Mouse (Mus musculus): Measurements from ENCODE around the gene Kif20b. TPM values are rescaled to one million over a fixed set of nuclear protein-coding genes. Genes with fewer than 3 reads are reported as not detected.

Kif20b gene
- polyA plus RNA-seq (2012; rRNA removed): 1.7 and 2.8 TPM in 2 replicates

- no peaks in the 10 kb centered on the region; the same call in 1 of the 2 replicates for H3K36me3 ChIP-seq (ENCODE audit: control insufficient read depth, insufficient read depth, low read length)
- no peaks in the 10 kb centered on the region for H3K4me1 ChIP-seq (replicated peaks; ENCODE audit: control insufficient read depth, insufficient read depth, low read length)
- peak within 1 kb of the TSS; percentile 36 for H3K27ac ChIP-seq (ENCODE audit: control insufficient read depth, insufficient read depth, low read length)
- peak; percentile 95 for DNase-seq
- H3K27me3 ChIP-seq (ENCODE audit: control insufficient read depth, insufficient read depth, low read length): no peaks in the 10 kb centered on the region
- under 1% methylated on average over 57 of the region's 57 CpGs for WGBS
- peak within 1 kb of the TSS; percentile 96 for H3K4me3 ChIP-seq (ENCODE audit: control insufficient read depth, insufficient read depth, low read length)
- peak; percentile 51; the same call in 1 of the 2 replicates for TF ChIP-seq POLR2A (IDR thresholded peaks at IDR 0.05; ENCODE audit: control insufficient read depth, extremely low read depth, insufficient read depth, low read length, poor library complexity)
- 0 out of 2 replicates have a peak, but pooled peaks have one; percentile 12 for TF ChIP-seq CTCF (IDR thresholded peaks at IDR 0.05; ENCODE audit: borderline replicate concordance, control insufficient read depth, extremely low read depth, insufficient read depth, low read length, poor library complexity)
Observed at GRCm38 (mm10) chr19:34921652-34922602, at the start of gene Kif20b. Gene Kif20b, plus strand, starts transcription at chr19:34922361.

DNA sequence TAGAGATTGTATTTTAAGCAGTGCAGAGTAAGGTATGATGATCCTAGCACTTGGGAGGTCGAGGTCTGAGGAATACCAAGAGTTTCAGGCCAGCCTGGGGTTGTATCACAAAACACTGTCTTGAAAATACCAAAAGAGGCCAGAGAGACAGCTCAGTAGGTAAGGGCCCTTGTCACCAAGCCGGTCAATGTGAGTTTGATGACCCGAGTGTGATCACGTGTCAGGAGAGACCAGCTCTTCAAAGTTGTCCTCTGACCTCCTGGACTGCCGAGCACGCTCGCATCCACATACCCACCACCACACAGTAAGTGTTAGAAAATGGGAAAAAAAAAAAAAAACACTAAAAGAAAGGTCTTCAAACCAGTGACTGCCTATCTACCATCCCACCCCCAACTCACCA is 45.5 kb upstream of the Kif20b start:
- no peak overlapping the region for H3K27ac ChIP-seq (ENCODE audit: control insufficient read depth, insufficient read depth, low read length)
- H3K27me3 ChIP-seq (ENCODE audit: control insufficient read depth, insufficient read depth, low read length): no peaks in the 10 kb centered on the region

DNA sequence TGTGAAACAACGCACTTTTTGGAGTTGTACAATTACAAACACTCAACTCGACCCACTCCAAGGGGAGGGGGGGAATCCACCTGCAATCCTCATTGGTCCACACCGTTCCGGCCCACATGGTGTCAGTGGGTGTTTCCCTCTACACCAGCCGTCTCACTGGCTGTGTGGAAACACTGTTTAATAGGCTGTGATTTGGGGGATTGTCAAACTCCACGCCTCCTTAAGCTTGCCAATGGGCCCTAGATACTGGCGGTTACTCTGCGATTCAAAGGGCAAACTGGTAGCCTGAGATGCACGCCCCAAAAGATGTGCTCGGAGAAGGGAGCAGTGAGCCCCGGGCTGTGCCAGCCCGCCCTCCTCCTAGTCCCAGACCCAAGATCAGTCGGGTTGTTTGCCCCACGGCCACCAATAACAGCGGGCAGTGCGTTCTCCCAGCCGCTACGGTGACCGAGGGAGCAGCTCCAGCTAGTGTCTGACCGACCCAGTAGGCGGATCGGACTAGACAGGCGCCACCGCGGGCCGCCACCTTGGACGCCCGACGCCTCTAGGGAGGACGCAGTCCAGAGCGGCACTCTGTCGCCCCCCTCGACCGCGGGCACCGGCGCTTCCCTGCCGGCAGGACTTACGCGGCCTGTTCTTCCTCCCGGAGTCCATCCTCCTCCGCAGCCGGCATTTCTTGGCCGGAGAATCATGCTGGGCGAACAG is 44.1 kb upstream of the Kif20b start:
- Histone ChIP-seq H3K4me3 (ENCODE audit: control insufficient read depth, insufficient read depth, low read length) (peak overlapping the region; percentile 82), H3K27ac (ENCODE audit: control insufficient read depth, insufficient read depth, low read length) (no peak overlapping the region), H3K36me3 (ENCODE audit: control insufficient read depth, insufficient read depth, low read length) (no peaks in the 10 kb centered on the region), H3K4me1 (replicated peaks; ENCODE audit: control insufficient read depth, insufficient read depth, low read length) (peaks cover 8% of the 10 kb centered on the region), H3K27me3 (ENCODE audit: control insufficient read depth, insufficient read depth, low read length) (no peaks in the 10 kb centered on the region)
- DNase-seq: peak; percentile 70
- under 1% methylated on average over 45 of the region's 45 CpGs for WGBS
- no peak for TF ChIP-seq CTCF (IDR thresholded peaks at IDR 0.05; ENCODE audit: borderline replicate concordance, control insufficient read depth, extremely low read depth, insufficient read depth, low read length, poor library complexity)
- no peak for TF ChIP-seq POLR2A (IDR thresholded peaks at IDR 0.05; ENCODE audit: control insufficient read depth, extremely low read depth, insufficient read depth, low read length, poor library complexity)

More for the DNA sequence above, 45.5 kb upstream of the Kif20b start:
- Histone ChIP-seq H3K36me3 (ENCODE audit: control insufficient read depth, insufficient read depth, low read length) (no peaks in the 10 kb centered on the region), H3K4me3 (ENCODE audit: control insufficient read depth, insufficient read depth, low read length) (no peak overlapping the region), H3K4me1 (replicated peaks; ENCODE audit: control insufficient read depth, insufficient read depth, low read length) (peaks cover 8% of the 10 kb centered on the region)
- WGBS: 96% methylated on average over 7 of the region's 7 CpGs
- TF ChIP-seq CTCF (IDR thresholded peaks at IDR 0.05; ENCODE audit: borderline replicate concordance, control insufficient read depth, extremely low read depth, insufficient read depth, low read length, poor library complexity) (no peak), POLR2A (IDR thresholded peaks at IDR 0.05; ENCODE audit: control insufficient read depth, extremely low read depth, insufficient read depth, low read length, poor library complexity) (no peak)
- DNase-seq: no peak

DNA sequence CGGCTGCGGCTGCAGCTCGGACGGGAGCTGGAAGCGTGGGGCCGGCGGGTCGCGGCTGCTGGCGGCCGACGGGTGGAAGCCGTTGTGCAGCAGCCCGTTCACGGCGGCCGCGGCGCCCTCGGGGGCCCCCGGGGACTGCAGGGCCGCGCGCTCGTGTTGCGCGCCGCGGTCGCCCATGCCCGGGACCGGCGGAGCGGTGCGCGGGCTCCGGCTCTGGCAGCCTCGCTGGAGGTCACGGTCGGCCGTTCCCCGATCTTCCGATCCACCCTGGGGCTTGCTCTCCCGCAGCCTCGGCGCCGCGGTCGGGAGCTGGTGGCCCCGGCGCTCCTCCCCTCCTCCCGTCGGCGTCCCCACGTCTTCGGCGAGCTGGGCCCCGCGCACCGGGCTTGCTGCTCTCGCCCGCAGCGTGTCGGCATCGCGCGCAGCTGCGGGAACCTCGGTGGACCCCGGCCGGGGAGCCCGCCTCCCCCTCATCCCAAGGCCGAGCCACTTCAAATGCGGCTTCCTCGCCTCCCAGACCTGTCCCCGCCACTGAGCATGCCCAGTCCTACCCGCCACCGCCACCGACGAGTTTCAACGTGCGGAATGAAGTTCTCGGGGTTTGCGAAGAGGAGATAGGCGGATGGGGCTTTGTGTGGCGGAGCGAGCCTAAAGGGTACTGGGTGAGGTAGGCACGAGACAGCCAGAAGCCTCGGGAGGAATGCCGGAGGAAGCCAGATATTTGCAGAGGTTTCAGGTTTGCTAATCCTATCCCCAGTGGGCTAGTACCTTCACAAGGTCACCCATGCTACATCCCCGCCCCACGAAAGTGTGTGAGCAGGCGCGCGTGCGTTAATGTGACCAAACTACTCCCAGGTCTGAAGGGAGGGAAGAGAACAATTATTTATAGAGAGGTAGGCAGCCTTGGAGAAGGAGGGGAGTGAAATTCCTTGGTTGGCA is 43.3 kb upstream of the Kif20b start, which contains the start of gene Pank1:
Gene Pank1, minus strand, starts transcription at position 853 of the 939 bp plus-strand sequence.
- peak within 1 kb of the TSS; percentile 82 for H3K4me3 ChIP-seq (ENCODE audit: control insufficient read depth, insufficient read depth, low read length)
- H3K36me3 ChIP-seq (ENCODE audit: control insufficient read depth, insufficient read depth, low read length): no peaks in the 10 kb centered on the region
- peaks cover 8% of the 10 kb centered on the region for H3K4me1 ChIP-seq (replicated peaks; ENCODE audit: control insufficient read depth, insufficient read depth, low read length)
- no peaks in the 10 kb centered on the region for H3K27me3 ChIP-seq (ENCODE audit: control insufficient read depth, insufficient read depth, low read length)
- WGBS: under 1% methylated on average over 83 of the region's 96 CpGs
- no peak within 1 kb of the TSS for H3K27ac ChIP-seq (ENCODE audit: control insufficient read depth, insufficient read depth, low read length)
- peak; percentile 72 for DNase-seq
- TF ChIP-seq CTCF (IDR thresholded peaks at IDR 0.05; ENCODE audit: borderline replicate concordance, control insufficient read depth, extremely low read depth, insufficient read depth, low read length, poor library complexity) (no peak), POLR2A (IDR thresholded peaks at IDR 0.05; ENCODE audit: control insufficient read depth, extremely low read depth, insufficient read depth, low read length, poor library complexity) (no peak)

DNA sequence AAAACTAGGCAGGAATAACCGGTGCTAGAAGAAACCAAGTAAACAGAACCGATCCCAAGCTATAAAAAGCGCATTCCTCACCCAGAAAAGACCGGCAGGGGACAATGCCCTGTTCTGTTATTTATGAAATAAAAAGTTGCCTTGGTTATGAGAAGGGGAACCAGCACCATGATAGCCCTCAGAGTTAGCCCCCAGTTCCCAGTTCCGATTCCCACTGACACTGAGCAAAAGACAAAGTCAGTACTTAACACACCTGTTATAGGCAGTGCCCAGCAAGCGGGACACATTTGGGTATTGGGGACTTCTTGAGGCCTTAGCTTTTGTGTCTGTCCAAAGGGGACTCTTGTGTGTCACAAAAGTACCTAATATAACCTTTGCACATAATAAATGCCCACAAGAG is 42.5 kb upstream of the Kif20b start:
- DNase-seq: no peak
- H3K27me3 ChIP-seq (ENCODE audit: control insufficient read depth, insufficient read depth, low read length): no peaks in the 10 kb centered on the region
- no peaks in the 10 kb centered on the region for H3K36me3 ChIP-seq (ENCODE audit: control insufficient read depth, insufficient read depth, low read length)
- H3K27ac ChIP-seq (ENCODE audit: control insufficient read depth, insufficient read depth, low read length): no peak overlapping the region
- peak overlapping the region; percentile 82; the same call in 1 of the 2 replicates for H3K4me3 ChIP-seq (ENCODE audit: control insufficient read depth, insufficient read depth, low read length)
- H3K4me1 ChIP-seq (replicated peaks; ENCODE audit: control insufficient read depth, insufficient read depth, low read length): peaks cover 8% of the 10 kb centered on the region
- TF ChIP-seq POLR2A (IDR thresholded peaks at IDR 0.05; ENCODE audit: control insufficient read depth, extremely low read depth, insufficient read depth, low read length, poor library complexity) (no peak), CTCF (IDR thresholded peaks at IDR 0.05; ENCODE audit: borderline replicate concordance, control insufficient read depth, extremely low read depth, insufficient read depth, low read length, poor library complexity) (no peak)
- 39% methylated on average over 6 of the region's 6 CpGs for WGBS

All from thymus, adult 2 months (tissue).